Mouse (Mus musculus): ENCODE results near the gene Mpp1. TPM values are rescaled to one million over a fixed set of nuclear protein-coding genes. Genes with fewer than 3 reads are reported as not detected.
"Not testable (repeated sequence)": the region's sequence is repeated elsewhere in the genome, so short reads cannot be mapped to it uniquely, and the experiment has no call there.

The Mpp1 gene
- polyA plus RNA-seq (2014; fragmentation: Nextera tagmentation; extraction: Ambion mirVana), result 28.6 and 29.8 TPM in 2 replicates

DNA sequence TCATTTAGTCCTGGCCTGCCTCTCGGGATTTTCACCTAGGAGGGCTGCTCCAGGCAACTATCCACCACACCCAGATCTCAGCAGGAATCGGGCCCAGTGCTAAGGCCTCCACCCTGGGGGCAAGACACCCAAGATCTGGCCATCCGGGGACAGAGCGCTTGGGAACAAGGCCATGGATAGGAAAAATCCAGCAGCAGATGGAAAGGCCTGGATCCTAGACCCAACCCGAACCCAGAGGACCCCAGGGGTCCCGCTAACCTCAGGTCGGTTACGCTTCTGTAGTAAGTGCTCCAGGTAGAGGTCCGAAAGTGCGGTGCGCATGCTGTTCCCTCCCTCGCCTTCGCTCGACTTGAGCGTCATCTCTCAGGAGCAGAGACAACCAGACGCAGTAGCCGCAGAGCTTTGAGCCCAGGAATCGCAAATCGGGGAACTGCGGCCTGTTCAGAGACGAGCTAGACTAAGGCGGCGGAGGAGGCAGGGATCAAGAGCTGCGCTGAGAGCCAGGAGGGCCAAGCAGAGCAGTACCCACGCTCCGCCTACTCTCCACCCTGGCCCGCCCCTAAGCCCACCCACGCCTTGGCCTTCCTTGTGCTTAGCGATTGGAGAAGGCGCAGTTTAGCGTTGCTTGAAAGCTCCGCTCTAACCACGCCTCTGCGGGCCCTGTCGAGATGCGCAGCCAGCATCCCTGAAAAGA lies at the start of gene Mpp1:
TSS of gene Mpp1 (minus strand) at position 550 of the 694 bp plus-strand sequence.
- no peak within 1 kb of the TSS for H3K27ac ChIP-seq (ENCODE audit: low read depth, low read length)

GRCm38 (mm10) chrX:75163670-75164069 lies 32.9 kb upstream of the Mpp1 start, which contains the start of gene Smim9:
Gene Smim9 (minus strand): TSS chrX:75163770.
- Histone ChIP-seq H3K9me3 (ENCODE audit: control insufficient read depth, low read length) (no peaks in the 10 kb centered on the region), H3K4me2 (ENCODE audit: low read depth) (no peak within 1 kb of the TSS), H3K4me3 (ENCODE audit: low read depth, low read length) (no peak within 1 kb of the TSS), H3K27ac (ENCODE audit: low read depth, low read length) (no peak within 1 kb of the TSS), H3K4me1 (ENCODE audit: control insufficient read depth, insufficient read depth, low read length) (no peaks in the 10 kb centered on the region), H3K27me3 (ENCODE audit: control insufficient read depth, insufficient read depth, low read length) (no peaks in the 10 kb centered on the region), H3K36me3 (ENCODE audit: control insufficient read depth, insufficient read depth, low read length) (no peaks in the 10 kb centered on the region), H3K9ac (ENCODE audit: low read length) (no peak within 1 kb of the TSS)
- DNase-seq (ENCODE audit: low spot score) (no peak), ATAC-seq (ENCODE audit: insufficient read depth, low FRiP score, low TSS enrichment) (no peak)
- 74% methylated on average over 1 of the region's 1 CpGs for WGBS

More for the DNA sequence above, at the start of gene Mpp1:
- H3K4me1 ChIP-seq (ENCODE audit: control insufficient read depth, insufficient read depth, low read length), result no peaks in the 10 kb centered on the region
- WGBS, result 22% methylated on average over 36 of the region's 36 CpGs
- H3K9me3 ChIP-seq (ENCODE audit: control insufficient read depth, low read length), result no peaks in the 10 kb centered on the region
- no peaks in the 10 kb centered on the region for H3K36me3 ChIP-seq (ENCODE audit: control insufficient read depth, insufficient read depth, low read length)
- peak within 1 kb of the TSS; percentile 41 for H3K4me3 ChIP-seq (ENCODE audit: low read depth, low read length)
- peak within 1 kb of the TSS; percentile 46 for H3K4me2 ChIP-seq (ENCODE audit: low read depth)
- H3K9ac ChIP-seq (ENCODE audit: low read length), result peak within 1 kb of the TSS; percentile 52
- no peaks in the 10 kb centered on the region for H3K27me3 ChIP-seq (ENCODE audit: control insufficient read depth, insufficient read depth, low read length)
- peak; percentile 82 for DNase-seq (ENCODE audit: low spot score)
- peak; percentile 97 for ATAC-seq (ENCODE audit: insufficient read depth, low FRiP score, low TSS enrichment)

- H3K4me1 ChIP-seq (ENCODE audit: control insufficient read depth, insufficient read depth, low read length), result no peaks in the 10 kb centered on the region
- H3K27ac ChIP-seq (ENCODE audit: low read depth, low read length), result no peak overlapping the region
- peak overlapping the region; percentile 50 for H3K9ac ChIP-seq (ENCODE audit: low read length)
- DNase-seq (ENCODE audit: low spot score), result peak; percentile 61
- peak; percentile 76 for ATAC-seq (ENCODE audit: insufficient read depth, low FRiP score, low TSS enrichment)
- no peaks in the 10 kb centered on the region for H3K27me3 ChIP-seq (ENCODE audit: control insufficient read depth, insufficient read depth, low read length)
- WGBS, result 20% methylated on average over 21 of the region's 49 CpGs
- no peaks in the 10 kb centered on the region for H3K36me3 ChIP-seq (ENCODE audit: control insufficient read depth, insufficient read depth, low read length)
- peak overlapping the region; percentile 43 for H3K4me2 ChIP-seq (ENCODE audit: low read depth)
- no peaks in the 10 kb centered on the region for H3K9me3 ChIP-seq (ENCODE audit: control insufficient read depth, low read length)
- H3K4me3 ChIP-seq (ENCODE audit: low read depth, low read length), result peak overlapping the region; percentile 36
Observed at GRCm38 (mm10) chrX:75155576-75156243, 24.9 kb upstream of the Mpp1 start.

DNA sequence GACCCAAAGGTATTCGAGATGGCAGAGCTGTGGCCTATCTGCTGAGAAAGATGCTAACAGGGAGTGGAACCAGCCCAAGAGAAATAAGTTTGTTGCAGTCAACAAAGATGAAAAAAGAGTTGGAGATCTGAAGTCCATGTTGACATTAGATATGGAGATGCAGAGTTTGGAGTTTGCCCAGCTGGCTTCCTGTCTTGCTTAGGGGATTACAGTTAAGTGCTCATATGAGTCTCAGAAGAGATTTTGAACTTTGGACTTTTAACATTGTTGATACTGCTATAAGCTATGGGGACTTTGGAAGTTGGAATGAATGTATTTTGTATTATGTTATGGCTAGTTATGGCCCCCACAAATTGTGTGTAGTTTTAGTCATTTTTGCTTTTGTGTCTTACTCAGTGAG lies 21.4 kb upstream of the Mpp1 start:
- Histone ChIP-seq H3K36me3 (ENCODE audit: control insufficient read depth, insufficient read depth, low read length) (no peaks in the 10 kb centered on the region), H3K9ac (ENCODE audit: low read length) (no peak overlapping the region), H3K4me2 (ENCODE audit: low read depth) (no peak overlapping the region), H3K4me1 (ENCODE audit: control insufficient read depth, insufficient read depth, low read length) (no peaks in the 10 kb centered on the region), H3K4me3 (ENCODE audit: low read depth, low read length) (no peak overlapping the region), H3K27me3 (ENCODE audit: control insufficient read depth, insufficient read depth, low read length) (no peaks in the 10 kb centered on the region), H3K9me3 (ENCODE audit: control insufficient read depth, low read length) (no peaks in the 10 kb centered on the region), H3K27ac (ENCODE audit: low read depth, low read length) (no peak overlapping the region)
- DNase-seq (ENCODE audit: low spot score) (no peak), ATAC-seq (ENCODE audit: insufficient read depth, low FRiP score, low TSS enrichment) (no peak)
- 75% methylated on average over 1 of the region's 1 CpGs for whole genome bisulfite sequencing

GRCm38 (mm10) chrX:75150304-75150703 lies 19.5 kb upstream of the Mpp1 start:
- no peak overlapping the region for H3K27ac ChIP-seq (ENCODE audit: low read depth, low read length)
- WGBS, result 69% methylated on average over 2 of the region's 2 CpGs
- no peak for DNase-seq (ENCODE audit: low spot score)
- no peaks in the 10 kb centered on the region for H3K4me1 ChIP-seq (ENCODE audit: control insufficient read depth, insufficient read depth, low read length)
- no peak overlapping the region for H3K4me2 ChIP-seq (ENCODE audit: low read depth)
- ATAC-seq (ENCODE audit: insufficient read depth, low FRiP score, low TSS enrichment), result no peak
- no peak overlapping the region for H3K4me3 ChIP-seq (ENCODE audit: low read depth, low read length)
- H3K9ac ChIP-seq (ENCODE audit: low read length), result no peak overlapping the region
- H3K36me3 ChIP-seq (ENCODE audit: control insufficient read depth, insufficient read depth, low read length), result no peaks in the 10 kb centered on the region
- no peaks in the 10 kb centered on the region for H3K27me3 ChIP-seq (ENCODE audit: control insufficient read depth, insufficient read depth, low read length)
- H3K9me3 ChIP-seq (ENCODE audit: control insufficient read depth, low read length), result no peaks in the 10 kb centered on the region

GRCm38 (mm10) chrX:75148414-75148813 lies 17.6 kb upstream of the Mpp1 start:
- H3K4me3 ChIP-seq (ENCODE audit: low read depth, low read length), result no peak overlapping the region
- no peaks in the 10 kb centered on the region for H3K9me3 ChIP-seq (ENCODE audit: control insufficient read depth, low read length)
- no peak overlapping the region for H3K9ac ChIP-seq (ENCODE audit: low read length)
- no peaks in the 10 kb centered on the region for H3K27me3 ChIP-seq (ENCODE audit: control insufficient read depth, insufficient read depth, low read length)
- H3K27ac ChIP-seq (ENCODE audit: low read depth, low read length), result no peak overlapping the region
- ATAC-seq (ENCODE audit: insufficient read depth, low FRiP score, low TSS enrichment) (no peak), DNase-seq (ENCODE audit: low spot score) (no peak)
- WGBS, result 85% methylated on average over 4 of the region's 4 CpGs
- H3K4me1 ChIP-seq (ENCODE audit: control insufficient read depth, insufficient read depth, low read length), result no peaks in the 10 kb centered on the region
- H3K36me3 ChIP-seq (ENCODE audit: control insufficient read depth, insufficient read depth, low read length), result no peaks in the 10 kb centered on the region
- no peak overlapping the region for H3K4me2 ChIP-seq (ENCODE audit: low read depth)

GRCm38 (mm10) chrX:75143124-75143555 lies 12.3 kb upstream of the Mpp1 start:
- H3K9ac ChIP-seq (ENCODE audit: low read length), result not testable (repeated sequence)

GRCm38 (mm10) chrX:75138182-75138581 lies 7.4 kb upstream of the Mpp1 start:
- no peaks in the 10 kb centered on the region for H3K36me3 ChIP-seq (ENCODE audit: control insufficient read depth, insufficient read depth, low read length)
- ATAC-seq (ENCODE audit: insufficient read depth, low FRiP score, low TSS enrichment) (no peak), DNase-seq (ENCODE audit: low spot score) (no peak)
- H3K4me3 ChIP-seq (ENCODE audit: low read depth, low read length), result no peak overlapping the region
- no peak overlapping the region for H3K27ac ChIP-seq (ENCODE audit: low read depth, low read length)
- H3K4me1 ChIP-seq (ENCODE audit: control insufficient read depth, insufficient read depth, low read length), result no peaks in the 10 kb centered on the region
- H3K9ac ChIP-seq (ENCODE audit: low read length), result no peak overlapping the region
- no peaks in the 10 kb centered on the region for H3K27me3 ChIP-seq (ENCODE audit: control insufficient read depth, insufficient read depth, low read length)
- no peak overlapping the region for H3K4me2 ChIP-seq (ENCODE audit: low read depth)
- H3K9me3 ChIP-seq (ENCODE audit: control insufficient read depth, low read length), result no peaks in the 10 kb centered on the region
- WGBS, result 94% methylated on average over 2 of the region's 2 CpGs

More at GRCm38 (mm10) chrX:75143124-75143555, 12.3 kb upstream of the Mpp1 start:
- H3K27ac ChIP-seq (ENCODE audit: low read depth, low read length); H3K4me1 ChIP-seq (ENCODE audit: control insufficient read depth, insufficient read depth, low read length); H3K9me3 ChIP-seq (ENCODE audit: control insufficient read depth, low read length); H3K36me3 ChIP-seq (ENCODE audit: control insufficient read depth, insufficient read depth, low read length); H3K27me3 ChIP-seq (ENCODE audit: control insufficient read depth, insufficient read depth, low read length); ATAC-seq (ENCODE audit: insufficient read depth, low FRiP score, low TSS enrichment): not testable (repeated sequence)
- Histone ChIP-seq H3K4me2 (ENCODE audit: low read depth) (peak overlapping the region; percentile 36), H3K4me3 (ENCODE audit: low read depth, low read length) (peak overlapping the region; percentile 22)
- 15% methylated on average over 12 of the region's 42 CpGs for WGBS
- peak; percentile 18 for DNase-seq (ENCODE audit: low spot score)

DNA sequence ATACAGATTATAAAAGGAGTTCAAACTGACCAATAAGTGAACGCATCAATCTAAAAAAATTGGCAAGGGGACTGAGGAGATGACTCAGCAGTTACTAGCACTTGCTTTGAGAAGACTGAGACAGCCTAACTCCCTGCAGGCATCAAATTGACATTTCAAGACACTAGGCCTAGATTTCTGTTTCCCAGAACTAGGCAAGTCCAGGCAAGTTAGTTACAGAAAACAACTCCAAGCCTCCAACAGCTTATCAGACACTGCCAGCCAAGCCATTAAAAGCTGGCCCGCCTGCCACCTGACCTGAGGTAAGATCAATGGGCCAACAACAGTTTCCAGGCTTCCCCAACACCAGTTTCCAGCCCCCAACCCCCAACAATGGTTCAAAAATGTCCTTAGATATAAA lies 6.9 kb upstream of the Mpp1 start:
- Histone ChIP-seq H3K9ac (ENCODE audit: low read length) (no peak overlapping the region), H3K9me3 (ENCODE audit: control insufficient read depth, low read length) (no peaks in the 10 kb centered on the region), H3K4me3 (ENCODE audit: low read depth, low read length) (no peak overlapping the region), H3K27me3 (ENCODE audit: control insufficient read depth, insufficient read depth, low read length) (no peaks in the 10 kb centered on the region), H3K36me3 (ENCODE audit: control insufficient read depth, insufficient read depth, low read length) (no peaks in the 10 kb centered on the region), H3K27ac (ENCODE audit: low read depth, low read length) (no peak overlapping the region), H3K4me2 (ENCODE audit: low read depth) (no peak overlapping the region), H3K4me1 (ENCODE audit: control insufficient read depth, insufficient read depth, low read length) (no peaks in the 10 kb centered on the region)
- ATAC-seq (ENCODE audit: insufficient read depth, low FRiP score, low TSS enrichment), result no peak
- WGBS, result 83% methylated on average over 2 of the region's 2 CpGs
- no peak for DNase-seq (ENCODE audit: low spot score)

All from neural tube, embryonic 11.5 days (tissue).